Mouse (Mus musculus): ENCODE measurements around the gene Khdc1b. TPM values are rescaled to one million over a fixed set of nuclear protein-coding genes. Genes with fewer than 3 reads are reported as not detected.
"Not testable (repeated sequence)": the region's sequence is repeated elsewhere in the genome, so short reads cannot be mapped to it uniquely, and the experiment has no call there.

Khdc1b gene
- 0.10 TPM in 1 of 2 replicates, not detected in the other for polyA plus RNA-seq (2016; fragmentation: Nextera tagmentation; extraction: Ambion mirVana)

DNA sequence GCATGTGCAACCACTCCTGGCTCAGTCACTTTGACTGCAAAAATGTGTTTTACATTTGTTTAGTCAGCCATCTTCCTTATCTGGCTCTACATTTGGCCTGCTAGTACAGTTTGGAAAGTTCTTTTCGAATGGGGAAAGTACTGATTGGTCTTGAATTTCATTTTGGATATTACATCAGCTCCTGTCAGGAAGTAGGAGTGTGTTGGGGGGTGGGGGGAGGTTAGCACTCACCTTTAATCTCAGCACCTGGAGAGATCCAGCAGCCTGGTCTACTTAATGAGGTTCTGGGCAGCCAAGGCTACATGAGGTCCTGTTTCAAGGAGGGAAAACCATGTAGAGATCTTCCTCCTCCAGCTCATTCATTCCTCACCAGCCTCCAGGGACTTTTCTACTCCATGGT, at the start of gene Khdc1b:
Khdc1b (plus strand) TSS at position 301 of the 400 bp plus-strand sequence.
- WGBS, result 79% methylated on average over 1 of the region's 1 CpGs
- Histone ChIP-seq H3K27ac (ENCODE audit: poor library complexity, severe bottlenecking) (no peak within 1 kb of the TSS), H3K4me1 (replicated peaks) (0 out of 2 replicates have a peak, but pooled peaks cover 5% of the 10 kb centered on the region), H3K27me3 (replicated peaks) (no peaks in the 10 kb centered on the region), H3K36me3 (no peaks in the 10 kb centered on the region), H3K9ac (no peak within 1 kb of the TSS), H3K4me2 (no peak within 1 kb of the TSS), H3K4me3 (no peak within 1 kb of the TSS), H3K9me3 (replicated peaks) (0 out of 2 replicates have a peak, but pooled peaks cover 2% of the 10 kb centered on the region)
- ATAC-seq (ENCODE audit: insufficient number of reproducible peaks, low FRiP score), result no peak

DNA sequence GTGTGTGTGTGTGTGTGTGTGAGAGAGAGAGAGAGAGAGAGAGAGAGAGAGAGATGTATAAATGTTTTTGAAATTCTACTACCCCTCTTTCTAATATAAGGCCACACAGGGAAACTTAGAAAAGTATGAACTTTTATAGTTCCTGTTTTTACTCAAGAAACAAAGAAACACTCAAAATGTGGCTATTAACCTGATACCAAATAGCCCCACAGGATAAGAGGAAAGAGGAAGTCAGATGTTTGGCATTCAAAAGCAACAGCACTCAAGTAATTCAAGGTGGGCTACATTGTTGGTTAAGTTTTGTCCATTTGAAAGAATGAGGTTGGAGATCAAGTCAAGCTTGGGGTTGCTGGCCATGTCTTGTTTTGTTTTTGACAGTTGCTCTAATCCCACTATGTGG, 47.5 kb upstream of the Khdc1b start:
- Histone ChIP-seq H3K27ac (ENCODE audit: poor library complexity, severe bottlenecking) (no peak overlapping the region), H3K9ac (no peak overlapping the region), H3K27me3 (replicated peaks) (no peaks in the 10 kb centered on the region), H3K4me3 (no peak overlapping the region), H3K4me2 (no peak overlapping the region), H3K9me3 (replicated peaks) (peaks cover 5% of the 10 kb centered on the region; the same call in 1 of the 2 replicates), H3K4me1 (replicated peaks) (no peaks in the 10 kb centered on the region), H3K36me3 (no peaks in the 10 kb centered on the region)
- no peak for ATAC-seq (ENCODE audit: insufficient number of reproducible peaks, low FRiP score)

DNA sequence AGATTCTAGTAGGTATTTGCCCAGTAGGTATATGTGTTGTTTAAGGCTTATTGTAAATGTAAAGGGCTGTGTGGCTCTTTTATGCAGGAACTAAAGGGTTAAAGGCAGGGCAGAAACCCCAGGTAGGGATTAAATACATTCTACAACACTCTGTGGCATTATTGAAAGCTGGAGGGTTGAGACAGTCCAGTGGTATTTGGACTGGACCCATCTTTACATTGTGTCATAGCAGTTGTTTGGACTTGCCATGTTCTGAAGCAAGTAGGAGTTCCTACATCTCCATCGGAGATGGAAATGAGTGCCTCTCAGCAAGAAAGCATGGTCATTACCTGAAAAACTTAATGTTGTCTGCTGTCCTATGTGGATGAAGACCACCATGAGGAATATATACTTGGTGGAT, 42.6 kb upstream of the Khdc1b start:
- no peak overlapping the region for H3K9ac ChIP-seq
- H3K9me3 ChIP-seq (replicated peaks), result peaks cover 5% of the 10 kb centered on the region; the same call in 1 of the 2 replicates
- H3K4me3 ChIP-seq, result no peak overlapping the region
- no peak for ATAC-seq (ENCODE audit: insufficient number of reproducible peaks, low FRiP score)
- H3K27ac ChIP-seq (ENCODE audit: poor library complexity, severe bottlenecking), result no peak overlapping the region
- no peaks in the 10 kb centered on the region for H3K4me1 ChIP-seq (replicated peaks)
- H3K4me2 ChIP-seq, result no peak overlapping the region
- no peaks in the 10 kb centered on the region for H3K27me3 ChIP-seq (replicated peaks)
- 91% methylated on average over 1 of the region's 1 CpGs for WGBS
- no peaks in the 10 kb centered on the region for H3K36me3 ChIP-seq

DNA sequence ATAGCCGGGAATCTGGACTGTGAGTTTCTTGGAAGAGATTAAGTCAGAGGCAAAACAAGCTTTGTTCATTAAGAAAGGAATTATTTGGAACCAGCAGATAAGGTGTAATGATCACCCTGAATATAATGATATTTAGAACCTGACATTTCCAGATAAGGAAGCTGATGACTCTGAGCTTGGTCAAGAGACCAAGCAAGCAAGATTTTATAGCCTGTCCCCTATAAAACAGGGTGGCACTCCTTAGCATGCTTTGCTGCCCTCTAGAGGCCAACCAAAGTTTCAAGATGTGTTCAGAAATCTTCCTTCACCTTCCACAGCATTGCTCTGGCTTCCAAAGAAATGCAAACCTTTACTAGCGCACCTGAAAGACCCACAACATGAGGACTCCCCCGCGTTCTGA, 39.1 kb upstream of the Khdc1b start:
- H3K4me1 ChIP-seq (replicated peaks), result no peaks in the 10 kb centered on the region
- no peaks in the 10 kb centered on the region for H3K9me3 ChIP-seq (replicated peaks)
- no peak overlapping the region for H3K27ac ChIP-seq (ENCODE audit: poor library complexity, severe bottlenecking)
- H3K4me2 ChIP-seq, result no peak overlapping the region
- H3K36me3 ChIP-seq, result no peaks in the 10 kb centered on the region
- ATAC-seq (ENCODE audit: insufficient number of reproducible peaks, low FRiP score), result no peak
- no peak overlapping the region for H3K4me3 ChIP-seq
- H3K9ac ChIP-seq, result no peak overlapping the region
- 57% methylated on average over 4 of the region's 4 CpGs for WGBS
- H3K27me3 ChIP-seq (replicated peaks), result no peaks in the 10 kb centered on the region

DNA sequence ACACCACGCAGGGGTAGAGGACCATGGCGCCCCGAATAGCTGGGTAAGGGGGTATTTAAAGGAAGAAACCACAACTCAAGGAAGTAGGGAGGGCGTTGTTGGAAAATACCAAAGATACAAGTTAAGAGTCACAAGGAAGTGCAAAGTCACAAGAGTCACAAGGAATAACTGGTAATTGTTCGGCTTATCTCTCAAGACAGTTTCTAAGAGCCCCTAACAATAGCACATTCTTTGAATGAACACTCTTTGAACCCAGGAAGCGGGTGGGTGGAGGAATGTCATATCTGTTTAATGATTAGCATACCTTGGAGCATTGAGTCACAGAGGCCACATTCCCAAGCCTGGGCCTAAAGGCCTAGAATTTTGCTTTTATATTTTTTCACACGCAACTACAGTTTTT, 38.6 kb upstream of the Khdc1b start:
- not testable (repeated sequence) for H3K27ac ChIP-seq (ENCODE audit: poor library complexity, severe bottlenecking); H3K4me2 ChIP-seq; H3K9ac ChIP-seq; H3K4me1 ChIP-seq (replicated peaks); H3K36me3 ChIP-seq; H3K27me3 ChIP-seq (replicated peaks); H3K4me3 ChIP-seq; H3K9me3 ChIP-seq (replicated peaks); ATAC-seq (ENCODE audit: insufficient number of reproducible peaks, low FRiP score)
- 70% methylated on average over 7 of the region's 7 CpGs for WGBS

DNA sequence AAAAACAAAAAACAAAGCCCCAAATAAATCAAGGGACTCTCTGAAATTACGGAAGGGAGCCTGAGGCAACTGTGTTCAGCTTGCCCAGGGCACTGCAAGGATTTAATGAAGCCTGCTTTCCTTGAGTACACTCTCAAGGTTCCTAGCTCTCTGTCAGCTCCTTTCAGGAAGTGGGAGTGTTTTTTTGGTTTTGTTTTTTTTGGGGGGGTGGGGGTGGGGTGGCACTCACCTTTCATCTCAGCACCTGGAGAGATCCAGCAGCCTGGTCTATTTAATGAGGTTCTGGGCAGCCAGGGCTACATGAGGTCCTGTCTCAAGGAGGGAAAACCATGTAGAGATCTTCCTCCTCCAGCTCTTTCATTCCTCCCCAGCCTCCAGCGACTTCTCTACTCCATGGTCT, 34.0 kb upstream of the Khdc1b start, which contains the start of gene Khdc1a:
Khdc1a (plus strand) TSS at position 301 of the 400 bp plus-strand sequence.
- Histone ChIP-seq H3K36me3 (no peaks in the 10 kb centered on the region), H3K27me3 (replicated peaks) (no peaks in the 10 kb centered on the region), H3K9me3 (replicated peaks) (no peaks in the 10 kb centered on the region), H3K4me1 (replicated peaks) (no peaks in the 10 kb centered on the region), H3K27ac (ENCODE audit: poor library complexity, severe bottlenecking) (no peak within 1 kb of the TSS), H3K4me2 (no peak within 1 kb of the TSS), H3K4me3 (no peak within 1 kb of the TSS), H3K9ac (no peak within 1 kb of the TSS)
- ATAC-seq (ENCODE audit: insufficient number of reproducible peaks, low FRiP score), result no peak
- 74% methylated on average over 2 of the region's 2 CpGs for WGBS

DNA sequence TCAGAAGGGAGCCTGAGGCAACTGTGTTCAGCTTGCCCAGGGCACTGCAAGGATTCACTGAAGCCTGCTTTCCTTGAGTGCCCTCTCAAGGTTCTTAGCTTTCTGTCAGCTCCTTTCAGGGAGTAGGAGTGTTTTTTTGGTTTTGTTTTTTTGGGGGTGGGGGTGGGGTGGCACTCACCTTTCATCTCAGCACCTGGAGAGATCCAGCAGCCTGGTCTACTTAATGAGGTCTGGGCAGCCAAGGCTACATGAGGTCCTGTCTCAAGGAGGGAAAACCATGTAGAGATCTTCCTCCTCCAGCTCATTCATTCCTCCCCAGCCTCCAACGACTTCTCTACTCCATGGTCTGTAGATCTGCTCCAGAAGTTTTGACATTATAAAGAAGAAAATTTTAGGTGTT, 15.3 kb upstream of the Khdc1b start, which contains the start of gene Khdc1c:
Khdc1c (plus strand) TSS at position 301 of the 400 bp plus-strand sequence.
- H3K27ac ChIP-seq (ENCODE audit: poor library complexity, severe bottlenecking); H3K9ac ChIP-seq; ATAC-seq (ENCODE audit: insufficient number of reproducible peaks, low FRiP score); H3K4me2 ChIP-seq; H3K4me1 ChIP-seq (replicated peaks); H3K4me3 ChIP-seq; H3K36me3 ChIP-seq; H3K27me3 ChIP-seq (replicated peaks); H3K9me3 ChIP-seq (replicated peaks): not testable (repeated sequence)
- 66% methylated on average over 1 of the region's 1 CpGs for WGBS

DNA sequence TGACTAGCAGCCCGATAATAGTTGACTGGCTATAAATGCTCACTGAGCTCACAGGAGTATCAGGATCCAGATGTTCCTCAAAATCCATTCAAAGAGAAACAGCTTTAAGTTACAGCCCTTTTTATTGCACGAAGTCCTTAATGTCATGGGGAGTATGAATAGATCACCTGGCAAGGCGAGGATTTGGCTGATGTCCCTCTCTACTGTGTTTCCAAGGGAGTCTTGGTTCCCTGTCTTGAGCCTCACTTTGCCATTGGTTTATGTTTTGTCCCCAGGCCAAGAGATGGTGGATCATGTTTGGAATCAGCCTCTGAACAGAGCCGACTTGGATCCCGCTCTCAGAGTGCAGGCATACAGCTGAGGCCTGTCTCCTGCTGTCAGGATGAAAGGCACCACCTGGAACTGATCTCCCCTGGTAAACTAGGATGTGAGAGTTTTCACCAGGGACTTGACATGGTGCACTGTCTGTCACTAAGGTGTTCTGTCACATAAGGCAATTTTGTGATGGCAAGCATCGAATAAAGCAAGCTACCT, 7.8 kb downstream of the Khdc1b start:
- 76% methylated on average over 6 of the region's 6 CpGs for WGBS
- no peak overlapping the region for H3K9ac ChIP-seq
- H3K4me1 ChIP-seq (replicated peaks), result no peaks in the 10 kb centered on the region
- H3K36me3 ChIP-seq, result no peaks in the 10 kb centered on the region
- no peak overlapping the region for H3K4me3 ChIP-seq
- H3K27ac ChIP-seq (ENCODE audit: poor library complexity, severe bottlenecking), result no peak overlapping the region
- no peaks in the 10 kb centered on the region for H3K9me3 ChIP-seq (replicated peaks)
- ATAC-seq (ENCODE audit: insufficient number of reproducible peaks, low FRiP score), result no peak
- H3K27me3 ChIP-seq (replicated peaks), result no peaks in the 10 kb centered on the region
- H3K4me2 ChIP-seq, result no peak overlapping the region

DNA sequence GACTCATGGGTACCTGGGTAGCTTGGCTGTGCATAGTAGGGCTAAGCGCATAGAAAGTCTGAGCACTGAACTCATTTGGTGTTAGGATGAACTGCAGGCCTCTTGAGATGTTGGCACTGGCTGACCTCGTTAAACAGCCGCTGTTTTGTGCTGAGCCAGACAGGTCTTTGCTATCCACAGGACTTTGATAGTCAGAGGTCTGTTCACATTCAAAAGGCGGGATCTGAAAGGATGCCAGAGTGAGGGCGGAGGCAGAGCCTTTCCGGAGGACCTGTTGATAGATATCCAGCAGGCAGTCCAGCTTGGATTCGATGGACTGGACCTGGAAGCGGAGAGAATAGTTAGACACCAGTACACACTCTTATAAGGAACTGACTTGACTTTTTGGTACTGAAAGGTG, 19.4 kb downstream of the Khdc1b start:
- Histone ChIP-seq H3K4me1 (replicated peaks) (no peaks in the 10 kb centered on the region), H3K4me2 (no peak overlapping the region), H3K4me3 (no peak overlapping the region), H3K9ac (no peak overlapping the region), H3K27ac (ENCODE audit: poor library complexity, severe bottlenecking) (no peak overlapping the region), H3K9me3 (replicated peaks) (no peaks in the 10 kb centered on the region), H3K36me3 (peaks cover 20% of the 10 kb centered on the region; the same call in 1 of the 2 replicates), H3K27me3 (replicated peaks) (no peaks in the 10 kb centered on the region)
- 35% methylated on average over 8 of the region's 8 CpGs for WGBS
- ATAC-seq (ENCODE audit: insufficient number of reproducible peaks, low FRiP score), result no peak

DNA sequence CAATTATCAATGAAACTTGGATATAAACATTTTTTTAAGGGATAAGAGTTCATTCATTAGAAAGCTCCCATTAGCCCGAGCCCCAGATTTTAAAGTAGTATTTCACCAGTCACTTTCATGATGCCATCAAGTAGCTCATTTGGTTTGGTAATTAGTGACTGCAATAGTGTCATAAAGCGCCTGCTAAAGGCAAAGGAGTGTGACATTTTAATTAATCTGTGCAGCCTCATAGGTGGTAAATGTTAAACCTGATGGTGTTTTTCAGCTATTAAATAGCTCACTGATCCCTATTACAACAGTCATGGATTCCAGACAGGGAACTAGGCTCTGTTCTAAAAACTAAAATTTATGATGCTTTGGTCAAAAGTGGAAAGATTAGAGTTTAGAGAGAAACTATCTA, 23.9 kb downstream of the Khdc1b start:
- 77% methylated on average over 2 of the region's 2 CpGs for WGBS
- no peak overlapping the region for H3K27ac ChIP-seq (ENCODE audit: poor library complexity, severe bottlenecking)
- peaks cover 13% of the 10 kb centered on the region; the same call in 1 of the 2 replicates for H3K36me3 ChIP-seq
- H3K4me3 ChIP-seq, result no peak overlapping the region
- no peak for ATAC-seq (ENCODE audit: insufficient number of reproducible peaks, low FRiP score)
- H3K27me3 ChIP-seq (replicated peaks), result no peaks in the 10 kb centered on the region
- no peak overlapping the region for H3K4me2 ChIP-seq
- no peak overlapping the region for H3K9ac ChIP-seq
- H3K4me1 ChIP-seq (replicated peaks), result 0 out of 2 replicates have a peak, but pooled peaks cover 5% of the 10 kb centered on the region
- no peaks in the 10 kb centered on the region for H3K9me3 ChIP-seq (replicated peaks)

DNA sequence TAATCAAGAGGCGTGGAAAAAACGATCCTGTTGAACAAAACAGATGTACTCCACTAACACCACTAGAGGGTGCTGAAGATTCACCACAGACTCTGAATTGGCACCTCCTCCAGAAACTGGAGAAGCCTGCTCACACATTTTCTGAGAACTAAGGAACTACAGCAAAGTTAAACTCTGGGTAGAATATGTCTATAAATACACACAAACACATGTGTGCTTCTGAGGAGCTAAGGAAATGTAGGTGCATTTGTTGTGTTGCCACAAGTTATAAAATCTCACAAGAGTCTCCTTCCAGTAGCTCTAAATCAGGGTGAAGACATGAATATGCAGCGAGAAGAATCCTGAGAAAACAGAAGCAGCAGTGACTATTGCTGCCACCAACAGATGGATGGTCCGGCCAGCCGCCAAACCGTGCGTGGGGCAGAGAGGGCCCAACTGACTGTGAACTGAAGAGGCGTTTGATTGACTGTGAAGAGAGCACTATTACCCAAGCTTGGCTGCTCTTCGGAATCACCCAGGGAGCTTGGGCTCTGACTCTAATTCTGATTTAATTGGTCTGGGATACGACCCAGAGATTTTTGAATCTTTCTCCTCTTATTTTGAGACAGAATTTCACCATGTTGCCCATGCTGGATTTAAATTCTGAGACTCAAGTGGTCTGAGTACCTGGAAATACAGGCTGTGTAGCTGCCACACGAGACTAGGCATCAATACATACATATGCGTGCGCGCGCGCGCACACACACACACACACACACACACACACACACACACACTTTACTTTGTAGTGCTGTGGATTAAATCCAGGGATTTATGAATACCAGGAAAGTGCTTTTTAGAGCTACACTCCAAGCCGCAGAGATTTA, 28.2 kb downstream of the Khdc1b start:
- Histone ChIP-seq H3K4me1 (replicated peaks) (0 out of 2 replicates have a peak, but pooled peaks cover 9% of the 10 kb centered on the region), H3K4me2 (no peak overlapping the region), H3K4me3 (no peak overlapping the region), H3K9me3 (replicated peaks) (no peaks in the 10 kb centered on the region), H3K36me3 (no peaks in the 10 kb centered on the region), H3K27me3 (replicated peaks) (no peaks in the 10 kb centered on the region), H3K27ac (ENCODE audit: poor library complexity, severe bottlenecking) (peak overlapping the region; percentile 7; the same call in 1 of the 2 replicates), H3K9ac (no peak overlapping the region)
- no peak for ATAC-seq (ENCODE audit: insufficient number of reproducible peaks, low FRiP score)
- WGBS, result 60% methylated on average over 18 of the region's 18 CpGs

Data from heart, embryonic 12.5 days (tissue).